Mouse (Mus musculus) hindbrain, embryonic 13.5 days (tissue): ENCODE data around the gene Frmd4b. TPM values are rescaled to one million over a fixed set of nuclear protein-coding genes. Genes with fewer than 3 reads are reported as not detected.

Source experiments
- ATAC-seq: fragments of 200-750 bp; cut with Nextera tagmentation; 2 replicates; pipeline ENCODE4 v1.8.0; 2017; ENCODE audit warnings: moderate TSS enrichment; ENCODE audit not compliant: low FRiP score
- H3K27ac ChIP-seq: fragments of 300-500 bp; sonication (generic); 2 replicates; pipeline ENCODE4 v1.5.1; 2015; ENCODE audit warnings: inconsistent platforms, mild to moderate bottlenecking, moderate library complexity
- H3K27me3 ChIP-seq: fragments of 300-500 bp; sonication (generic); 2 replicates; pipeline ENCODE4 v1.6.1; 2015; ENCODE audit warnings: mild to moderate bottlenecking, inconsistent platforms
- H3K36me3 ChIP-seq: fragments of 300-500 bp; sonication (generic); 2 replicates; pipeline ENCODE4 v1.6.1; 2015; ENCODE audit warnings: mild to moderate bottlenecking, inconsistent platforms
- H3K4me1 ChIP-seq: fragments of 300-500 bp; sonication (generic); replicated peaks from 2 replicates; pipeline ENCODE4 v1.6.1; 2015; ENCODE audit warnings: inconsistent platforms
- H3K4me2 ChIP-seq: fragments of 300-500 bp; sonication (generic); 2 replicates; pipeline ENCODE4 v1.6.1; 2015; ENCODE audit warnings: inconsistent platforms, mild to moderate bottlenecking, moderate library complexity
- H3K4me3 ChIP-seq: fragments of 300-500 bp; sonication (generic); 2 replicates; pipeline ENCODE4 v1.5.1; 2015; ENCODE audit warnings: mild to moderate bottlenecking, inconsistent platforms
- H3K9ac ChIP-seq: fragments of 300-500 bp; sonication (generic); 2 replicates; pipeline ENCODE4 v1.6.1; 2015; ENCODE audit warnings: mild to moderate bottlenecking, inconsistent platforms
- H3K9me3 ChIP-seq: fragments of 300-500 bp; sonication (generic); 2 replicates; pipeline ENCODE4 v1.6.1; 2016; ENCODE audit warnings: inconsistent platforms
- WGBS: fragments of 180-500 bp; shearing (Covaris S2); methylation state at CpG from one replicate; pipeline ENCODE4 v1.1.7; 2015; 5-methylcytosine and 5-hydroxymethylcytosine counted together
- polyA plus RNA-seq: library from polyadenylated mRNA; unstranded; fragments of >200 nt; fragmentation: Nextera tagmentation; extraction: Ambion mirVana; gene quantifications from 2 replicates; pipeline ENCODE4 v1.2.1, GENCODE M21; 2015

The Frmd4b gene
- polyA plus RNA-seq, 1 experiment from 2014 or later: 31.4 TPM

DNA sequence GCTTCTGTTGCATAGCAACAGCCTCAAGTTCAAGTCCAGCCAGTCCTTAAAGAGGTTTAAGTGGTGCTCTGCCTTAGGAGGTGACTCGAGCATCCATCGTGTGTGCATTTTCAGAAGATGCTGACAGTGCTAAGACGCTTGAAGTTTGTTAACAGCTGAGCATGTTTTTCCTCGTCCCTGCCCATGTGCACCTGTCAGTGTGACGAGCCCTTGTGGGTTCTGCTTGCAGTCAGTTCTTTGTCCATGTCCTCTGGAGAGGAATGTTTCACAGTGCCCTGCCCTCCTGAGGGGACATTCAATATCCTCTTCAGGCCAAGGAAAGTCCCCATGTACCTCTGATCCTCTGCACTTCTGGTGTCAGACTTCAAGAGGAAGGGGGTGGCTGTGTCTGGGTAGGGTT, 377.2 kb downstream of the Frmd4b start:
- H3K9me3 ChIP-seq: peaks cover 3% of the 10 kb centered on the region; the same call in 1 of the 2 replicates
- peaks cover 3% of the 10 kb centered on the region; the same call in 1 of the 2 replicates for H3K36me3 ChIP-seq
- H3K4me1 ChIP-seq: no peaks in the 10 kb centered on the region
- no peak for ATAC-seq
- H3K4me2 ChIP-seq: no peak overlapping the region
- H3K4me3 ChIP-seq: no peak overlapping the region
- H3K27ac ChIP-seq: no peak overlapping the region
- 81% methylated on average over 5 of the region's 5 CpGs for WGBS
- H3K27me3 ChIP-seq: no peaks in the 10 kb centered on the region
- H3K9ac ChIP-seq: no peak overlapping the region

DNA sequence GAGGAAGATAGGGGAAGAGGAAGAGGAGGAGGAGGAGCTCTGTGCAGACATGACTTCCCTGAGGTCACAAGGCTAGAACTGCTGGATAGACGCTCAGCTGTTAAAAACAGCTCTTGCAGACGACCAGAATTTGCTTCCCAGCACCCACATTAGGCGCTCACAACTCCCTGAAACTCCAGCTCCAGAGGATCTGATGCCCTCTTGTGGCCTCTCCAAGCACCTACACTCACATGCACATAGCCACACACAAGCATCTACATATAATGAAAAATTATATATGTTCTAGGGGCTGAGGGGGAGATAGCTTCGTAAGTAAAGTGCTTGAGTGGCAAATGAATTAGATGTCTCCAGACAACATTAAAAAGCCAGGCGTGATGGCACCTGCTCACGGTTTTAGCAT, 378.0 kb downstream of the Frmd4b start:
- Histone ChIP-seq H3K4me3 (no peak overlapping the region), H3K27ac (no peak overlapping the region), H3K4me2 (no peak overlapping the region), H3K4me1 (no peaks in the 10 kb centered on the region), H3K36me3 (peaks cover 10% of the 10 kb centered on the region), H3K27me3 (no peaks in the 10 kb centered on the region), H3K9me3 (peaks cover 4% of the 10 kb centered on the region; the same call in 1 of the 2 replicates), H3K9ac (no peak overlapping the region)
- ATAC-seq: no peak
- WGBS: 93% methylated on average over 6 of the region's 6 CpGs

Other genes starting within 250 kb of the Frmd4b start
- 1.8 and 2.1 TPM in 2 replicates for gene Mitf, start 189.5 kb upstream of the Frmd4b start, polyA plus RNA-seq